Mouse (Mus musculus) heart, embryonic 10.5 days (tissue): ENCODE measurements around the gene 1700030K09Rik. TPM values are rescaled to one million over a fixed set of nuclear protein-coding genes. Genes with fewer than 3 reads are reported as not detected.

ENCODE experiments used
- DNase-seq: peaks from one replicate; pipeline ENCODE4 v3.0.0-alpha.2; 2017; ENCODE audit warnings: low spot score
- H3K27ac ChIP-seq: fragments of 300-500 bp; sonication (generic); 2 replicates; pipeline ENCODE4 v1.5.1; 2016; ENCODE audit warnings: mild to moderate bottlenecking
- H3K27me3 ChIP-seq: fragments of 300-500 bp; sonication (generic); 2 replicates; pipeline ENCODE4 v1.6.1; 2016; ENCODE audit warnings: mild to moderate bottlenecking; ENCODE audit not compliant: poor library complexity, insufficient read depth, severe bottlenecking
- H3K36me3 ChIP-seq: fragments of 300-500 bp; sonication (generic); 2 replicates; pipeline ENCODE4 v1.6.1; 2016; ENCODE audit warnings: mild to moderate bottlenecking, moderate library complexity
- H3K4me1 ChIP-seq: fragments of 300-500 bp; sonication (generic); 2 replicates; pipeline ENCODE4 v1.6.1; 2016; ENCODE audit warnings: mild to moderate bottlenecking
- H3K4me3 ChIP-seq: fragments of 300-500 bp; sonication (generic); 2 replicates; pipeline ENCODE4 v1.5.1; 2016; ENCODE audit warnings: mild to moderate bottlenecking, moderate library complexity
- H3K9me3 ChIP-seq: fragments of 300-500 bp; sonication (generic); 2 replicates; pipeline ENCODE4 v1.6.1; 2016; ENCODE audit warnings: mild to moderate bottlenecking, moderate library complexity
- WGBS: fragments of 180-500 bp; shearing (Covaris S2); methylation state at CpG from one replicate; pipeline ENCODE4 v1.1.7; 2016; 5-methylcytosine and 5-hydroxymethylcytosine counted together
- polyA plus RNA-seq: library from polyadenylated mRNA; unstranded; fragments of >200 nt; fragmentation: Nextera tagmentation; extraction: Ambion mirVana; gene quantifications from 2 replicates; pipeline ENCODE4 v1.2.1, GENCODE M21; 2016

1700030K09Rik gene
- polyA plus RNA-seq, 1 experiment from 2014 or later: 12.0 TPM

- 93% methylated on average over 7 of the region's 7 CpGs for WGBS
- peaks cover 78% of the 10 kb centered on the region for H3K36me3 ChIP-seq
Measured at GRCm38 (mm10) chr8:72470684-72471083, 27.0 kb downstream of the 1700030K09Rik start.

GRCm38 (mm10) chr8:72474826-72475546 is 31.3 kb downstream of the 1700030K09Rik start, which contains the start of gene Cherp:
TSS of gene Cherp (minus strand) at chr8:72475226.
- H3K4me3 ChIP-seq: peak within 1 kb of the TSS; percentile 91
- peaks cover 53% of the 10 kb centered on the region for H3K36me3 ChIP-seq
- H3K9me3 ChIP-seq: no peaks in the 10 kb centered on the region
- H3K4me1 ChIP-seq: peaks cover 11% of the 10 kb centered on the region
- H3K27me3 ChIP-seq: no peaks in the 10 kb centered on the region
- peak; percentile 99 for DNase-seq
- H3K27ac ChIP-seq: peak within 1 kb of the TSS; percentile 95
- under 1% methylated on average over 80 of the region's 80 CpGs for WGBS

More at GRCm38 (mm10) chr8:72470684-72471083, 27.0 kb downstream of the 1700030K09Rik start:
- DNase-seq: no peak
- Histone ChIP-seq H3K4me3 (no peak overlapping the region), H3K27ac (no peak overlapping the region), H3K27me3 (no peaks in the 10 kb centered on the region), H3K9me3 (no peaks in the 10 kb centered on the region), H3K4me1 (peaks cover 3% of the 10 kb centered on the region)

DNA sequence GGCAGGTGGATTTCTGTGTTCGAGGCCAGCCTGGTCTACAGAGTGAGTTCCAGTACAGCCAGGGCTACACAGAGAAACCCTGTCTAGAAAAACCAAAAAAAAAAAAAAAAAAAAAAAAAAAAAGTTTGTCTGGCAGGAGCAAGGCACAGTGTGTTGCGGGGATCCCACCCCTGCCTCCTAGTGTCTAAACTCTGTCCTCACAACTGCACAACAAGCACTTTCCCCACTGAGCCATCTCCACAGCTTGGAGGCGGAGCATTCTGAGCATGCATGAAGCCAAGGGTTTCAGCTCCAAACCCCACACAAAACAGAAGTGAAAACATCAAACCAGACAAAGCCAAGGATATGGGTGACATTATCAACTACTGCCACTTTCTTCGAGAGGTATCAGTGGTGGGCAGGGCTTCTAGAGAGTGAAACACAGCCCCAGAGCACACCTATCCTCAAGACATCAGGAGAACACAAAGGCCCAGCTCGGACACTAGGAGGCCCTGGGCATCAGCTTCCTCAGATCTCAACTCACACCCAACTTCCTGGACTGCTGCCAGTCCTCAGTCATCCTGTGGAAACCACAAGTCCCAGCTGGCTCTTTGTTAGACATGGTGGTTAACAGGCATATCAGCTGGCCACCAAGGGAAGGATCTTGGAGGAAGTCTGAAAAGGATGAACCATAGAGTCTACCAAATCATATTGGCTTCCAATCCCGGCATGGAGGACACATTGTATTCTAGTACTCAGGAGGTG is 41.9 kb downstream of the 1700030K09Rik start:
- WGBS: 83% methylated on average over 6 of the region's 6 CpGs
- Histone ChIP-seq H3K4me1 (peaks cover 1% of the 10 kb centered on the region; the same call in 1 of the 2 replicates), H3K27me3 (no peaks in the 10 kb centered on the region), H3K36me3 (peaks cover 80% of the 10 kb centered on the region), H3K4me3 (no peak overlapping the region), H3K27ac (no peak overlapping the region), H3K9me3 (no peaks in the 10 kb centered on the region)
- DNase-seq: no peak

GRCm38 (mm10) chr8:72487014-72487413 is 43.3 kb downstream of the 1700030K09Rik start:
- H3K36me3 ChIP-seq: peaks cover 76% of the 10 kb centered on the region
- H3K4me3 ChIP-seq: no peak overlapping the region
- no peak for DNase-seq
- H3K9me3 ChIP-seq: no peaks in the 10 kb centered on the region
- no peak overlapping the region for H3K27ac ChIP-seq
- no peaks in the 10 kb centered on the region for H3K27me3 ChIP-seq
- peaks cover 13% of the 10 kb centered on the region for H3K4me1 ChIP-seq

GRCm38 (mm10) chr8:72491017-72491416 is 47.3 kb downstream of the 1700030K09Rik start:
- no peak for DNase-seq
- no peaks in the 10 kb centered on the region for H3K9me3 ChIP-seq
- peak overlapping the region; percentile 92 for H3K4me3 ChIP-seq
- no peaks in the 10 kb centered on the region for H3K27me3 ChIP-seq
- peaks cover 52% of the 10 kb centered on the region for H3K36me3 ChIP-seq
- no peak overlapping the region for H3K27ac ChIP-seq
- H3K4me1 ChIP-seq: peaks cover 24% of the 10 kb centered on the region
- WGBS: 80% methylated on average over 2 of the region's 2 CpGs

DNA sequence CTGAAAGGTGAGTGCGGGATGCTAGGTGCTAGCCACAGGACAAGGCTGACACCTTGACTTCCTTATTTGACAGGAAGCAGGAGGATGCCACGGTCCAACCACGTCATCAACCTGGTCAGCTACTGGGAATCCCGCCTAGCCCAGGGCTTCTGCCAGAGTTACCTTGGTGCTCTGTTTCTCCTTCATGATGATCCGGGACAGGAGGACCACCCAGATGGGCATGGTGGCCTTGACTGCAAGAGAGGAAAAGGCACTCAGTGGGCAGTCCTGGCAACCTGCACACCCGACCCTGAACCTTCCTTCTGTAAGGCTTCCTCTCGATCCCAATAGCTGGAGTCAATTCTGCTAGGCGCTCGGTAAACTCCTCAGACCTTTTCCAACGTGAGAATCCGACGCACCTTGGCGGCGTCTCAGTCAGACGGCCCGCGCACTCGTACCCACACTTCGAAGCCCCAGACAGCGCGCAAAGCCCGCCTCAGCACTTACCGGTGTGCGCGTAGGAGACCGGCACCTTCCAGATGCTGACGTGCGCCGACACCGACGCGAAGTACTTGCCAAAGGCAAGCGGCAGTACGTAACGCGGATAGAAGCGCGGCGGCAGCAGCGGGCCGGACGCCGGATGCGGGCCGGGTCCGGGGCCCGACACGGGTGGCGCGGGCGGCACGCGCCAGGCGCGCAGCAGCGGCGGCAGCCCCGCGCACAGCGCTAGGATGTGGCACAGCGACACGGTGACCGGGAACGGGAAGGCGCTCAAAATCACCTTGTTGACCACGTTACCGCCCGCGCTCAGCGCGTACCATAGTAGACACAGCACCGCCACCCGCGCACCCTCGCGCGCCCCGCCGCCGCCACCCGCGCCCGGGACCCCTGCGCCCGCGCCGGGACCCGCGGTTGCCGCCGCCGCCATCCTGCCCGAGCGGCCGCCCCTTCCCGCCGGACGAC is 48.3 kb downstream of the 1700030K09Rik start, which contains the start of gene Slc35e1:
TSS of gene Slc35e1 (minus strand) at position 935 of the 942 bp plus-strand sequence.
- Histone ChIP-seq H3K27ac (peak within 1 kb of the TSS; percentile 93), H3K4me1 (peaks cover 24% of the 10 kb centered on the region), H3K27me3 (no peaks in the 10 kb centered on the region), H3K9me3 (no peaks in the 10 kb centered on the region), H3K36me3 (peaks cover 52% of the 10 kb centered on the region), H3K4me3 (peak within 1 kb of the TSS; percentile 92)
- DNase-seq: peak; percentile 84
- 2% methylated on average over 97 of the region's 98 CpGs for WGBS

GRCm38 (mm10) chr8:72492622-72493081 is 49.0 kb downstream of the 1700030K09Rik start:
- H3K4me3 ChIP-seq: peak overlapping the region; percentile 92
- peaks cover 52% of the 10 kb centered on the region for H3K36me3 ChIP-seq
- peak overlapping the region; percentile 93 for H3K27ac ChIP-seq
- no peaks in the 10 kb centered on the region for H3K9me3 ChIP-seq
- peaks cover 24% of the 10 kb centered on the region for H3K4me1 ChIP-seq
- WGBS: under 1% methylated on average over 47 of the region's 56 CpGs
- H3K27me3 ChIP-seq: no peaks in the 10 kb centered on the region
- peak; percentile 99 for DNase-seq

GRCm38 (mm10) chr8:72493381-72493780 is 49.7 kb downstream of the 1700030K09Rik start:
- 14% methylated on average over 8 of the region's 8 CpGs for WGBS

DNA sequence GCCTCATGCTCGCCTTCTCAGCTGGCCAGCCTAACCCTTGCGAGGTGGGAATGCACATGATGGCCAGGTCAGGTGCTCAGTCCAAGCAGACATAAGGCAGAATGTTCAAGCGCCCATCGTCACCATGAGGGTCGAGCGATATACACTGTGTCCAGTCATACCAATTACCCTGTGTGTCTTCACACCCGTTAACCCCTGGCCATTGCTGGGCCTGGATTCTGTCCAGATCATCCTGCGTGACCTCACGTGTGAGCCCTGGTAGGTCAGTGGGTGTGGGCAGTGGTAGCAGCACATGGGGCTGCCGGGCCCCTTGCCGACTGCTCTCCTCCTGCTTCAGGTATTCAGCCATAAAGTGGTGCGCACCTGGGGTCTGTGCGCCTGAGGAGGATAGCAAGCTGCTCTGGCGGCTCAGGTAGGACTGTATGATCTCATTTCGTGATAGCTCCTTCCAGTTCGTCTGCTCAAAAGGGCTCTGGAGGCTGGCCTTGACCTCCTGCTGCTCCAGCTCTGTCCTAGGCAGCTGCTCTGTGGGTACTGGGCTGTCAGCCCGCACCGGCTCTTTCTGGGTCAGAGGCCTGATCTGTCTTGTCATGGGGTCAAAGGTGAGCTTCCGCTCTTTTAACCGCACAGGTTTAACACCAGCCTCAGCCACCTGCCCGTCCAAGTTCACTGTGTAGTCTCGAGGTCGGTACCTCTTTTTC is 51.9 kb downstream of the 1700030K09Rik start:
- Histone ChIP-seq H3K27ac (no peak overlapping the region), H3K4me3 (no peak overlapping the region), H3K27me3 (no peaks in the 10 kb centered on the region), H3K4me1 (peaks cover 38% of the 10 kb centered on the region), H3K9me3 (no peaks in the 10 kb centered on the region), H3K36me3 (peaks cover 40% of the 10 kb centered on the region)
- 88% methylated on average over 23 of the region's 23 CpGs for WGBS
- DNase-seq: no peak

More at GRCm38 (mm10) chr8:72493381-72493780, 49.7 kb downstream of the 1700030K09Rik start:
- Histone ChIP-seq H3K9me3 (no peaks in the 10 kb centered on the region), H3K27me3 (no peaks in the 10 kb centered on the region), H3K4me1 (peaks cover 24% of the 10 kb centered on the region), H3K27ac (peak overlapping the region; percentile 84), H3K4me3 (peak overlapping the region; percentile 92), H3K36me3 (peaks cover 48% of the 10 kb centered on the region)
- no peak for DNase-seq

DNA sequence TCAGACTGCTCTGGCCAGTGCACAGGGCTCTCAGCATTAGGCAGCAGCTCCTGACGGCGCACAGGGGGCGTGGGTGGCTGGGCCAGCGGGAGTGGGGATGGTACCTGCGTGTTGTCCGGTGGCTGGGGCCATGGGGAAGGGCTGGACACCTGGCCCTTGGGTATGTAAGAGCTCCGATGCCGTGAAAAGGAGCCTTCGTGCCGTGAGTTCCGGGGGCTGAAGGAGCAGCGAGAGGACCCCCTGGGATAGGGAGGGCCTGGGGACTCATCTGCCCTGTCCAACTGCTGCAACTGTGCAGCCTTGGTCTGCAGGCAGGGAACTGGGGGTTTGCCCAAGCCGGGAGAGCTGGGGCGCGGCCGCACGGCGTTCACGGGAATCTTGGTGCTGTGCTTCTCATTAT is 52.5 kb downstream of the 1700030K09Rik start:
- Histone ChIP-seq H3K27ac (no peak overlapping the region), H3K4me1 (peaks cover 32% of the 10 kb centered on the region), H3K27me3 (no peaks in the 10 kb centered on the region), H3K9me3 (no peaks in the 10 kb centered on the region), H3K4me3 (no peak overlapping the region), H3K36me3 (peaks cover 40% of the 10 kb centered on the region)
- 90% methylated on average over 19 of the region's 19 CpGs for WGBS
- no peak for DNase-seq

DNA sequence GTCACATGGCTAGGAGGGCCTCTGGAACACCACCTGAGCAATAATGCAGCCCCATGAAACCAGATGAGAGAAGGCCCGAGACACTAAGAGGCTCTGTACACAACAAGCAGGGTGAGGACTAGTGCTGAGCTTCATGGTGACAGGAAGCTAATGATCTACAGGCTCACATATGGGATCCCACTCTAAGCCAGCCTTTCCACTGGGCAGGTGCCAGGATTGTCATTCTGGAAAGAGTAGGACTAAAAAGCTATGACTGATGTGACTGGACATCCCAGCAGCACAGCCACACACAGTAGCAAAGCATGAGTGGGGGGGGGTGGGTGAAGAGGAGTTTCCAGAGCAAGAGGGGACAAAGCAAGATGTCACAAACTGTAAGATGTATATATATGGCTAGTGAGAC is 54.2 kb downstream of the 1700030K09Rik start:
- Histone ChIP-seq H3K4me1 (peaks cover 32% of the 10 kb centered on the region), H3K9me3 (no peaks in the 10 kb centered on the region), H3K36me3 (peaks cover 45% of the 10 kb centered on the region), H3K27me3 (no peaks in the 10 kb centered on the region), H3K4me3 (no peak overlapping the region), H3K27ac (no peak overlapping the region)
- 75% methylated on average over 1 of the region's 1 CpGs for WGBS
- no peak for DNase-seq

- no peaks in the 10 kb centered on the region for H3K9me3 ChIP-seq
- no peak for DNase-seq
- 76% methylated on average over 4 of the region's 4 CpGs for WGBS
- H3K36me3 ChIP-seq: peaks cover 45% of the 10 kb centered on the region
- no peak overlapping the region for H3K4me3 ChIP-seq
- no peak overlapping the region for H3K27ac ChIP-seq
- H3K4me1 ChIP-seq: peaks cover 30% of the 10 kb centered on the region
- H3K27me3 ChIP-seq: no peaks in the 10 kb centered on the region
Measured at GRCm38 (mm10) chr8:72498527-72498926, 54.8 kb downstream of the 1700030K09Rik start.
